Mouse (Mus musculus) megakaryocyte-erythroid progenitor cell, adult 5 weeks (primary cell): ENCODE measurements around the gene Skint10. TPM values are rescaled to one million over a fixed set of nuclear protein-coding genes. Genes with fewer than 3 reads are reported as not detected.

ENCODE experiments used
- polyA plus RNA-seq: library from polyadenylated mRNA; stranded (reverse); fragments of >175 nt; gene quantifications from 2 replicates; pipeline ENCODE4 v1.2.3, GENCODE M21; 2012

Gene Skint10
- polyA plus RNA-seq: not detected in 2 replicates

DNA sequence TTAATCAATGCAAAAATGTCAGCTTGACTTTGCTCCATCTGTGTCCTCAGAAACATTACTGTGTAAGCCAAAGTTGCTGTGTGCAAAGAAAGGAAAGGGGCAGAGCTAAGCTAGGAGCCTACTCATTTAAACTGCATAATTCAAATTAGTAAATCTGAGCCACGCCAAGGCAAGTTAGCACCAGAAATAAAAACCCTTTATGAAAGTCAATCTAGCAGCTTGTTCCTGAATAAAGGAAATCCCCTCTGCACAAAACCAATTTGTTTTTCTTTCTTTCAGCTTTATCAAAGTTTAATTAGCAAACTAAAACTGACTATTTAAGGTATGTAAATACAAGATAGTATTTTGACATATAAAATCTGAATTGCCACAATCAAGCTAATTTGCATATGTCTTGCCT lies at the start of gene Skint10:
Gene Skint10, minus strand, starts transcription at position 101 of the 400 bp plus-strand sequence.

Other genes with a start within 250 kb of the Skint10 start
- gene Skint2, start 217.7 kb downstream of the Skint10 start, polyA plus RNA-seq: not detected in 2 replicates